Mouse (Mus musculus): ENCODE data around the gene Gm17949. TPM values are rescaled to one million over a fixed set of nuclear protein-coding genes. Genes with fewer than 3 reads are reported as not detected.
"Not testable (repeated sequence)": the region's sequence is repeated elsewhere in the genome, so short reads cannot be mapped to it uniquely, and the experiment has no call there.

Gm17949 gene
- total RNA-seq, 2 experiments from 2014 or later, result 0.49 TPM; not detected in 1

DNA sequence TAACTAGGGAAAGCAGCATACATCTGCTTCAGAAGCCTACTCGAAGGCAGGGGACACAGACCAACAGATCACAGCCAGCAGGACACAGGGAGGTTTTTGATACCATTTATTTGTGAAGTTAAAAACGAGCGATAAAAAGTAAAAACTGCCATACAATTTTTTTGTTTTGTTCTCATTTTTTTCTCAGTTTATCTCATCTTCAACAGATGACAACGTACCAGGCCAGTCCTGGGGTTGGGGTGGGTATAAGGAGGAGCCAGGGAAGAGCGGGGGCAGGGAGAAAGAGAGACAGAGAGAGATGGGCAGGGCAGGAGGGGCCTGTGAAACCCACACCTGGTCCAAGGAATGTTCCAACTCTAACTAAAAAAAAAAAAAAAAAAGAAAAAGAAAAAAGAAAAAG is 9.7 kb downstream of the Gm17949 start:
- TF ChIP-seq CTCF (IDR thresholded peaks at IDR 0.05), result no peak
- H3K4me3 ChIP-seq, result no peak overlapping the region
- intact Hi-C loops (cut with DNase I), result no loop called here
- no peak overlapping the region for H3K27ac ChIP-seq
- no peak for DNase-seq (ENCODE audit: extremely low spot score in 1 of 2, low spot score in 2 of 2)

DNA sequence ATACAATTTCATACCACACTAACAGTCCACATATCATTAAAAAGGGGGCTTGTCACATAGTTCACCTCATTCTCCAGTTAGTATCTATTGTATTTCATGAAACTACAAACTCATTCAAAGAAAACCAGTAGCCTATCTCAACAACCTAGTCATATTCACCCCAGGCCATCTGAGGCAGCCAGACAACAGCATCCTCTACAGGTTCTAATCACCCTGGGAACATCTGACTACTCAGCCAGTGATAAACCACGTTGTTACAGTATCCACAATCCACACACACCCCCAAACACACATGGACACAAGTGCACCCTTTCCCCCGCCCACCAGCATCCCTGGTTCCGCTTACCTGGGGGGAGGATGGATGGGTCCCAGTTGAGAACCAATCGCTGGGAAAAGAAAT is 16.2 kb downstream of the Gm17949 start:
- DNase-seq (ENCODE audit: extremely low spot score in 1 of 2, low spot score in 2 of 2), result no peak
- no peak overlapping the region for H3K27ac ChIP-seq
- TF ChIP-seq CTCF (IDR thresholded peaks at IDR 0.05), result no peak
- H3K4me3 ChIP-seq, result no peak overlapping the region
- intact Hi-C loops (cut with DNase I), result no loop called here

DNA sequence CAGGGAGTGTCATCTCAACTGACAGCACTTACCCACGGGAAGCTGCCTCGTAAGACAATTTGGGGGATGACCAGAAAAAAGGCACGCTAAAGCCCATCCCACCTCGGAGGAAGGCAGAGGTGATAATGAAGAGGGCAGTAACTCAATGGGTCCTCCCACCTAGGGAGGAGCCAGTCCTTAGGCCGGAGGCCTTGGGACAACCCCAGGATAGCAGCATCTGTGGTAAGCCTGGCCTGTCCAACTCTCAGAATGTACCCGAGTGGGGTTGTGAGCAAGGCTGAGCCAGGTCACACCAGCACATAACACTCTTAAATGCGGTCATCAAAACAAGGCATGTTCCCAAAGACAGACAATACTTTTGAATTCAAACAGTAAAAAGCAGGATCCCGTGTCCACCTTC is 18.4 kb downstream of the Gm17949 start:
- TF ChIP-seq CTCF (IDR thresholded peaks at IDR 0.05), result no peak
- peak overlapping the region; percentile 63 for H3K4me3 ChIP-seq
- intact Hi-C loops (cut with DNase I), result no loop called here
- H3K27ac ChIP-seq, result no peak overlapping the region
- DNase-seq (ENCODE audit: extremely low spot score in 1 of 2, low spot score in 2 of 2), result no peak

DNA sequence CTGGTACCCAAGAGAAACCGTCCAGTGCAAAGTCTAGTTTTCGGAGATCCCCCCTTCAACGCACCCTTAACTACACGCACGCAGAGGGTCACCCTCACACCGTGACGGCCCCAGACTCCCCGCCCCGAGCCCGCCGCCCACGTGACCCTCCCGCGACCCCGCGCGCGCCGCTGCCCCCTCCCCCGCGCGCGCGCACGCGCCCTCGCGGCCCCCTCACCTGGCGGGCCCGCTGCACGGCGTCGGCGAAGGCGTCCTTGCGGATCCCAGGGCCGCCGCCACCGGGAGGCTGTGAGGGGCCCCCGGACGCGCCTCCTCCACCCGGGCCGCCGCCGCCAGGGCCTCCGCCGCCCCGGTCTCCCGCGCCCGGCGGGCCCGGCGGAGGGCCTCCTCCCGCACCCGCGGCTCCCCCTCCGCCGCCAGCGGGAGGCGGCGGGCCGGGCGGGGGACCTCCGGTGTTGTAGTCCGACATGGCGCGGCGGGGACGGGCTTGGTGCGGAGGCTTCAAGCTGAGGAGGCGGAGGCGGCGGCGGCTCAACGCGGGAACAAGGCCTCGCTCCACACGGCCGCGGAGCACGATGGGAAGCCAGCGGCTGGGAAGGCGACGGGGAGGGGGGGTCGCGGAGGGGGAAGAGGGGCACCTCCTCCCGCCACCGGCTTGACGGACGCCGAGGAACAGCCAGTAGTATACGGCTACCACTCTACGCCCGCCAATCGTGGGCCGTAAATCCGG is 19.8 kb downstream of the Gm17949 start, which contains the start of gene Khsrp:
Gene Khsrp (minus strand): TSS at position 592 of the 730 bp plus-strand sequence.
- no peak for TF ChIP-seq CTCF (IDR thresholded peaks at IDR 0.05)
- peak within 1 kb of the TSS; percentile 89 for H3K27ac ChIP-seq
- peak; percentile 46 to 55 for DNase-seq (ENCODE audit: extremely low spot score in 1 of 2, low spot score in 2 of 2)
- intact Hi-C loops (cut with DNase I), result loop anchor here (1.0 kb wide), 1 partner anchor 20 kb away; the partner anchor contains the start of genes Gm17949 and Gtf2f1
- H3K4me3 ChIP-seq, result peak within 1 kb of the TSS; percentile 63

DNA sequence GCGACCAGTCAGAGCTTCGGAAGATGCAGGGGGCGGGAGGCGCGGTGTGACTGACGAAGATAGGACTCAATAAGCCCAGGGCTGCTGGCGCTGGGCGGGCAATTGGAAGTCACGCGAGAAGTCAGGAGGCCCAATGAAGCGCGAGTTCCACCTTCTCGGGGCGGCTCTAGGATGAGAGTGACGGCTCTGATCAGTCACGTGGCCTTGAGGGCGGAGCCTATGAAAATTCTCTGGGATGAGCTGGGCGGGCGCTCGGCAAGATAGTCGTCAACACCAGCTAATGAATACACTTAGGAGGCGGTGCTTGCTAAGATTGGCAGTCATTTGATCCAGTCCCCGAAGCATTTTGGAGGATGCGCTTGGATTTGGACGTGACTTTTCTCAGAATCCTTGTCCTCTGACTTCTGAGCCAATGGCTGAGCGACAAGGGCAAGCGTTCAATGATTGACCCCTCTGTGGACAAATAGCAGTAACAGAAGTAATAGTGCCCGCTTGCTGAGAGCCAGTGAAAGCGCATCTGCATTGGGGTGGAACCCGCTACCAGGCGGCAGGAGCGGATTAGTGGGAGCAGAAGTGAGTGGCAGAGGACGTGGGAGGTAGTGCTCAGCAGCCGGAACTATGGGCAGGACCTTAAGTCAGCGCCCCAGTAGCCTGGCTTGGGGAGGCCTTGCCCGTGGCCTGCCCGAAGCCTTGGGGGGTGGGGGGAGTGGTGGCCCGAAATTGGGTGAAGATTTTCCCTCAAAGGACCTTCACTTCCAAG is 20.6 kb downstream of the Gm17949 start:
- Histone ChIP-seq H3K4me3 (peak overlapping the region; percentile 48), H3K27ac (peak overlapping the region; percentile 89)
- intact Hi-C loops (cut with DNase I), result loop anchor here (1.0 to 2.0 kb wide), 3 partner anchors 21 to 41 kb away; partner anchors contain the start of genes Clpp, Gm17949 and Gtf2f1
- DNase-seq (ENCODE audit: extremely low spot score in 1 of 2, low spot score in 2 of 2), result peak; percentile 98 to 100
- no peak; the same call in 1 of the 2 replicates for TF ChIP-seq CTCF (IDR thresholded peaks at IDR 0.05)

DNA sequence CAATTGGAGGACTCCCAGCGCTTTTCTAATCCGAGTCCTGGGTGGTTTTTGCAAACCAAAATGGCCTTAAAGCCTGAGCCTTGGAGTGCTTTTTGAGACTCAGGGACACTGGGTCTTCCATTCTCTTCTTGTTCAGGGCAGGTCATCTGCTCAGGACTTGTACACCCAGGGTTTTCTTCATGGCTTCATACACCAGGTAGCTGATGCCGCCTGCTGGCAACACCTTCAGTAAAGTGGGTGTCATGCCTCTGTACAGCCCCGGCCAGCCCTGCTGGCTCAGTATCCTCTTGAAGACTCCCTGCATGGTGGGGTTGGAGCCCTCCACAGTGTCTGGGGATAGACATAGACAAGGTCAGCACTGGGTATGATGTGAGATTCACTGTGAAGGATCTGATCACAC is 21.6 kb downstream of the Gm17949 start:
- no peak overlapping the region for H3K4me3 ChIP-seq
- H3K27ac ChIP-seq, result peak overlapping the region; percentile 89
- DNase-seq (ENCODE audit: extremely low spot score in 1 of 2, low spot score in 2 of 2), result no peak
- TF ChIP-seq CTCF (IDR thresholded peaks at IDR 0.05), result no peak
- intact Hi-C loops (cut with DNase I), result loop anchor here (1.0 to 2.0 kb wide), 2 partner anchors 27 to 42 kb away; partner anchors contain the start of gene Clpp

DNA sequence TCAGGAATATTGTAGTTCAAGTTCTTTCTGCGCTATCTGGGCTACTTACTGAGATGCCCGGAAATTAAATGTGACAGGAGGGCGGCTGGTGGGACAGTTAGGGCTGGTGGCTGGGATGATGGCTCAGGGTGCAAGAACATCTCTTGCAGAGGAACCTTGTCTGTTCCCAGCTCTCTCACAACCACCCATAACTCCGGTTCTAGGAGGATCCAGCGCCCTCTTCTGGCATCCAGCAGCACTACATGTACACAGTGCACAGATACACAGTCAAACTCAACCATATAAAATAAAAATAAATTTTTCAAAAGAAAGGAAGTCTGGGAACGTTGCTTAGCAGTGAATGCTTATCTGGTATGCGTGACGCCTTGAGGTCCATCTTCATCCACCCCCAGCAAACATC is 27.7 kb downstream of the Gm17949 start:
- peak; percentile 17 for TF ChIP-seq CTCF (IDR thresholded peaks at IDR 0.05)
- H3K4me3 ChIP-seq, result no peak overlapping the region
- DNase-seq (ENCODE audit: extremely low spot score in 1 of 2, low spot score in 2 of 2), result no peak
- intact Hi-C loops (cut with DNase I), result no loop called here
- no peak overlapping the region for H3K27ac ChIP-seq

- no peak for TF ChIP-seq CTCF (IDR thresholded peaks at IDR 0.05)
- DNase-seq (ENCODE audit: extremely low spot score in 1 of 2, low spot score in 2 of 2), result no peak
- no peak within 1 kb of the TSS for H3K27ac ChIP-seq
- intact Hi-C loops (cut with DNase I), result no loop called here
- no peak within 1 kb of the TSS for H3K4me3 ChIP-seq
Measured at GRCm38 (mm10) chr17:57041554-57041953, 30.3 kb downstream of the Gm17949 start, which contains the start of gene Slc25a41. TSS of gene Slc25a41 (minus strand) at chr17:57041654.

DNA sequence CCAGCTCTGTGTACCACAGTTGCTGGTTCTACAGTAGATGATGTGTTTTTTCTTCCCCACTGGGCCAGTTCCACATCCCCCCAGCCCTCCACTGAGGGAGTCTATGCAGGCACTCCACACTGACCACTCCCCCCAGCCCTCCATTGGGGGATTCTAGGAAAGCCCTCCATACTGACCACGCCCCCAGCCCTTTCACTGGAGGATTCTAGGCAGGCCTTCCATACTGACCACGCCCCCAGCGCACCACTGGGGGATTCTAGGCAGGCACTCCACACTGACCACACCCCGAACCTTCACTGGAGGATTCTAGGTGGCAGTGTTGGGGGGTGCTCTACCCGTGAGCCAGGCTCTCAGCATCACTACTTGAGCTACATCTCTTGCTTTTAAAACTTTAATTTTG is 36.1 kb downstream of the Gm17949 start:
- Histone ChIP-seq H3K4me3 (no peak overlapping the region), H3K27ac (no peak overlapping the region)
- intact Hi-C loops (cut with DNase I), result no loop called here
- DNase-seq (ENCODE audit: extremely low spot score in 1 of 2, low spot score in 2 of 2), result no peak
- TF ChIP-seq CTCF (IDR thresholded peaks at IDR 0.05), result no peak

DNA sequence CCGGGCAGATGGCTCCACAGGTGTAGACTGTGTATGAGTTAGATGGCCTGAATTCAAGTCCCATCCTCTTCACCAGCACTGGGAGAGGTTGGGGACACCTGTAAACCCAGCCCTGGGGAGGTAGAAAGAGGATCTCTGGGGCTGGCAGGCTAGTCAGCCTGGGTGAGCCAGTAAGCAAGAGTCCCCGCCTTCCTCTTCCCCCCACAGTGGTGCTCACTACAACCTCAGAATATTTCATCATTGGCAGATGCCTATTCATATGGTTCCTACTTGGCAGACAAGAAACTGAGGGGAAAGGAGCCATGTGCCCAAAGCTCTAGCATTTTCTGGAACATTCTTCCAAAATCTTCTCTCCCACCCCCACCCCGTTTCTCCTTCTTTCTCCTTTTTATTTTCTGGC is 37.5 kb downstream of the Gm17949 start:
- DNase-seq (ENCODE audit: extremely low spot score in 1 of 2, low spot score in 2 of 2), result no peak
- no peak for TF ChIP-seq CTCF (IDR thresholded peaks at IDR 0.05)
- no peak overlapping the region for H3K27ac ChIP-seq
- H3K4me3 ChIP-seq, result no peak overlapping the region
- intact Hi-C loops (cut with DNase I), result no loop called here

DNA sequence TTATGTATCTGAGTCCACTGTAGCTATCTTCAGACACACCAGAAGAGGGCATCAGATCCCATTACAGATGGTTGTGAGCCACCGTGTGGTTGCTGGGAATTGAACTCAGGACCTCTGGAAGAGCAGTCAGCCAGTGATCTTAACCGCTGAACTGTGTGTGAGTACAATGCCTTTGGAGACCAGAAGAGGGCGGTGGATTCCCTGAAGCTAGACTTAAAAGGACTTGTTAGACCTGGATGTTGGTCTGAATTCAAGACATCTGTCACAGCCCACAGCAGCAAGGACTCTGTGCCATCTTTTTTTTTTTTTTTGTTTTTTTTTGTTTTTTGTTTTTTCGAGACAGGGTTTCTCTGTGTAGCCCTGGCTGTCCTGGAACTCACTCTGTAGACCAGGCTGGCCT is 40.4 kb downstream of the Gm17949 start:
- DNase-seq (ENCODE audit: extremely low spot score in 1 of 2, low spot score in 2 of 2); H3K27ac ChIP-seq; H3K4me3 ChIP-seq; intact Hi-C loops (cut with DNase I): not testable (repeated sequence)
- peak; percentile 12 for TF ChIP-seq CTCF (IDR thresholded peaks at IDR 0.05)

GRCm38 (mm10) chr17:57056246-57056645 is 45.0 kb downstream of the Gm17949 start:
- Histone ChIP-seq H3K4me3 (no peak overlapping the region), H3K27ac (no peak overlapping the region)
- intact Hi-C loops (cut with DNase I), result no loop called here
- TF ChIP-seq CTCF (IDR thresholded peaks at IDR 0.05), result no peak
- DNase-seq (ENCODE audit: extremely low spot score in 1 of 2, low spot score in 2 of 2), result no peak

Measured in left cerebral cortex, adult 2 months (tissue).